Mouse (Mus musculus): Measurements from ENCODE around the gene Fam111a.
"Not testable (repeated sequence)": the region's sequence is repeated elsewhere in the genome, so short reads cannot be mapped to it uniquely, and the experiment has no call there.

Gene Fam111a

GRCm38 (mm10) chr19:12545440-12545839 lies at the start of gene Fam111a:
Gene Fam111a (plus strand): TSS chr19:12545740.
- DNase-seq, result not testable (repeated sequence)

GRCm38 (mm10) chr19:12496241-12496640 lies 49.3 kb upstream of the Fam111a start:
- no peak for DNase-seq

GRCm38 (mm10) chr19:12497909-12498308 lies 47.6 kb upstream of the Fam111a start:
- no peak for DNase-seq

GRCm38 (mm10) chr19:12498321-12498720 lies 47.2 kb upstream of the Fam111a start:
- no peak for DNase-seq

- no peak for DNase-seq
These were observed 46.6 kb upstream of the Fam111a start for GRCm38 (mm10) chr19:12498941-12499340.

GRCm38 (mm10) chr19:12499485-12499884 lies 46.1 kb upstream of the Fam111a start:
- DNase-seq, result no peak

GRCm38 (mm10) chr19:12500124-12500523 lies 45.4 kb upstream of the Fam111a start:
- DNase-seq, result peak; percentile 37

- DNase-seq, result peak; percentile 45
These were observed 44.6 kb upstream of the Fam111a start for GRCm38 (mm10) chr19:12500881-12501311.

GRCm38 (mm10) chr19:12501370-12502347 lies 43.9 kb upstream of the Fam111a start, which contains the start of gene Dtx4:
Gene Dtx4 (minus strand): TSS chr19:12501454.
- DNase-seq, result peak; percentile 94

GRCm38 (mm10) chr19:12502756-12503155 lies 42.8 kb upstream of the Fam111a start:
- no peak for DNase-seq

GRCm38 (mm10) chr19:12514621-12515020 lies 30.9 kb upstream of the Fam111a start:
- no peak for DNase-seq

- DNase-seq, result peak; percentile 42
These were observed 27.6 kb upstream of the Fam111a start for GRCm38 (mm10) chr19:12517671-12518540.

- DNase-seq, result no peak
These were observed 27.0 kb upstream of the Fam111a start for GRCm38 (mm10) chr19:12518541-12518890.

GRCm38 (mm10) chr19:12523377-12523776 lies 22.2 kb upstream of the Fam111a start:
- DNase-seq, result no peak

- DNase-seq, result no peak
These were observed 8.4 kb upstream of the Fam111a start for GRCm38 (mm10) chr19:12537168-12537567.

GRCm38 (mm10) chr19:12539975-12540374 lies 5.6 kb upstream of the Fam111a start:
- DNase-seq, result no peak

- no peak for DNase-seq
These were observed 4.8 kb upstream of the Fam111a start for GRCm38 (mm10) chr19:12540727-12541126.

- DNase-seq, result no peak
These were observed 3.9 kb upstream of the Fam111a start for GRCm38 (mm10) chr19:12541644-12542043.

- peak; percentile 13 for DNase-seq
These were observed 3.6 kb downstream of the Fam111a start for GRCm38 (mm10) chr19:12549166-12549565.

GRCm38 (mm10) chr19:12550005-12550942 lies 4.7 kb downstream of the Fam111a start:
- DNase-seq, result no peak

GRCm38 (mm10) chr19:12556293-12556692 lies 10.8 kb downstream of the Fam111a start:
- DNase-seq, result no peak

- DNase-seq, result no peak
These were observed 12.7 kb downstream of the Fam111a start for GRCm38 (mm10) chr19:12558219-12558618.
